Mouse (Mus musculus): ENCODE data around the gene Yipf2. TPM values are rescaled to one million over a fixed set of nuclear protein-coding genes. Genes with fewer than 3 reads are reported as not detected.

Yipf2 gene
- polyA plus RNA-seq, 1 experiment from 2014 or later = 16.9 TPM

- Histone ChIP-seq H3K9me3 (ENCODE audit: control insufficient read depth, low read length) (no peaks in the 10 kb centered on the region), H3K4me3 (ENCODE audit: low read depth, low read length) (no peak overlapping the region), H3K27me3 (ENCODE audit: control insufficient read depth, insufficient read depth, low read length) (no peaks in the 10 kb centered on the region), H3K36me3 (ENCODE audit: control insufficient read depth, insufficient read depth, low read length) (0 out of 2 replicates have a peak, but pooled peaks cover 3% of the 10 kb centered on the region), H3K9ac (ENCODE audit: low read depth, low read length) (no peak overlapping the region), H3K4me2 (replicated peaks; ENCODE audit: low read depth, low read length) (no peak overlapping the region), H3K4me1 (replicated peaks; ENCODE audit: control insufficient read depth, insufficient read depth, low read length) (no peaks in the 10 kb centered on the region), H3K27ac (ENCODE audit: low read depth, low read length) (no peak overlapping the region)
- DNase-seq (ENCODE audit: low spot score) (no peak), ATAC-seq (ENCODE audit: low FRiP score) (no peak)
- 87% methylated on average over 4 of the region's 4 CpGs for WGBS
Measured at GRCm38 (mm10) chr9:21558366-21558765, 34.3 kb downstream of the Yipf2 start.

DNA sequence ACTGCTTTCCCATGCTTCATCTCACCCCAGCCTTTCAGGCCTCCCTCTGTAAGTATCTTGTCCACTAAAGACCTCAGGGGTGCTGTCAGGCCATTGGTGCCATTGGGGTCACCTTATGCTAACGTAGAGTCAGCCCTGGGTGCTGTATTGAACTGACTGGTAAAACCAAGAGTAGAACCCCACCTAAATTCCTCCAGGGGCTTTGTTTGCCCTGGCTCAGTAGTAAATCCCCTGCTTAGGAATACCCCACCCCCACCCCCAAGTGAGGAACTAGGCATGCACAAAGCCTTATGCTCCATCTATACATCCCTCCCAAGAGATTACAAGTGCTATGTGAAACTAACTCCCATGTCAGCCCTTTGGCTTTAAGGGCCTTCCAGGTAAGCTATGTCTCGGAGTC lies 35.1 kb downstream of the Yipf2 start:
- H3K36me3 ChIP-seq (ENCODE audit: control insufficient read depth, insufficient read depth, low read length) = 0 out of 2 replicates have a peak, but pooled peaks cover 3% of the 10 kb centered on the region
- no peak overlapping the region for H3K27ac ChIP-seq (ENCODE audit: low read depth, low read length)
- H3K9ac ChIP-seq (ENCODE audit: low read depth, low read length) = no peak overlapping the region
- ATAC-seq (ENCODE audit: low FRiP score) (no peak), DNase-seq (ENCODE audit: low spot score) (no peak)
- no peaks in the 10 kb centered on the region for H3K9me3 ChIP-seq (ENCODE audit: control insufficient read depth, low read length)
- H3K4me3 ChIP-seq (ENCODE audit: low read depth, low read length) = no peak overlapping the region
- WGBS = 85% methylated on average over 2 of the region's 2 CpGs
- H3K27me3 ChIP-seq (ENCODE audit: control insufficient read depth, insufficient read depth, low read length) = no peaks in the 10 kb centered on the region
- no peaks in the 10 kb centered on the region for H3K4me1 ChIP-seq (replicated peaks; ENCODE audit: control insufficient read depth, insufficient read depth, low read length)
- no peak overlapping the region for H3K4me2 ChIP-seq (replicated peaks; ENCODE audit: low read depth, low read length)

DNA sequence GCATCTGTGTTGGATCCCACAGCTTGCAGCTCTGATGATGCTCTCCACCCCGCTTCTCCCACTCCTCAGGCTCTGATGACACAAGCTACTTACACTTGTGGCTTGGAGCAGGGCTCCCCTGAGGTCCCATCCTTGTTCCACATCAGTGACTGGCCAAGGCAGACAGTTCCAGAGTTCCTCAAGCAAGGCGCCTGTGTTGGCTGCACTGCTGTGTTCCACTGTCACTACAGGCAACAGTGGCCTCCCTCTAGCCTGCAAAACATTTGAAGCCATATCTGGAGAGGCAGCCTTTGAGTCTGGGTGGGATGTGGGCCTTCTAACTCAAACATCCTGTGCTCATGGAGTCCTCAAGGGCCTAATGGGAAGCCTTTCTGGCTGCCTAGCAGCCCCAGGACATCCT lies 35.6 kb downstream of the Yipf2 start:
- WGBS = 91% methylated on average over 2 of the region's 2 CpGs
- no peak overlapping the region for H3K9ac ChIP-seq (ENCODE audit: low read depth, low read length)

DNA sequence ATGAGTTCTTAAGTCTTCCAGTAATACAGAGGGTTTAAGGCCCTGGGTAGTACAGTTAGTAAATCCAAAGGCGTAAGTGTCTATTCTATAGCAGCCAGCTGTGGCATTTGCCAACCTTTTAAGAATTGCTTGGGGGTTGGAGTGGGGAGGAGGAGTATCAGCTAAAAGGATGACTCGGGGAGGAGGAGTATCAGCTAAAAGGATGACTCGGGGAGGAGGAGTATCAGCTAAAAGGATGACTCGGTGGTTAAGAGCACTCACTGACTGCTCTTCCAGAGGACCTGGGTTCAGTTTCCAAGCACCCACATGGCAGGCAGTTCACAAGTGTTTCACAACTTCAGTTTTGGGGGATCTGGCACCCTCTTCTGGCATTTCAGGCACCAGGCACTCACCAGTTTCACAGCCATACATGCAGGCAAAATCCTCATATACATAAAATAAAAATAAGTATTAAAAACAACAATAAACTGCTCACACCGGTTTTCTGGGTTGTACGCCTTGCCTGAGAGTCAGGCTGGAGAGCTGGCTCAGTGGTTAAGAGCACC lies 37.4 kb downstream of the Yipf2 start:
- Histone ChIP-seq H3K9me3 (ENCODE audit: control insufficient read depth, low read length) (no peaks in the 10 kb centered on the region), H3K27ac (ENCODE audit: low read depth, low read length) (no peak overlapping the region), H3K4me2 (replicated peaks; ENCODE audit: low read depth, low read length) (no peak overlapping the region), H3K27me3 (ENCODE audit: control insufficient read depth, insufficient read depth, low read length) (no peaks in the 10 kb centered on the region), H3K9ac (ENCODE audit: low read depth, low read length) (no peak overlapping the region), H3K4me3 (ENCODE audit: low read depth, low read length) (no peak overlapping the region), H3K4me1 (replicated peaks; ENCODE audit: control insufficient read depth, insufficient read depth, low read length) (no peaks in the 10 kb centered on the region), H3K36me3 (ENCODE audit: control insufficient read depth, insufficient read depth, low read length) (0 out of 2 replicates have a peak, but pooled peaks cover 3% of the 10 kb centered on the region)
- WGBS = 87% methylated on average over 6 of the region's 6 CpGs
- DNase-seq (ENCODE audit: low spot score) = no peak
- no peak for ATAC-seq (ENCODE audit: low FRiP score)

More for the DNA sequence above, 35.6 kb downstream of the Yipf2 start:
- no peaks in the 10 kb centered on the region for H3K27me3 ChIP-seq (ENCODE audit: control insufficient read depth, insufficient read depth, low read length)
- H3K36me3 ChIP-seq (ENCODE audit: control insufficient read depth, insufficient read depth, low read length) = 0 out of 2 replicates have a peak, but pooled peaks cover 3% of the 10 kb centered on the region
- H3K9me3 ChIP-seq (ENCODE audit: control insufficient read depth, low read length) = no peaks in the 10 kb centered on the region
- no peak overlapping the region for H3K4me2 ChIP-seq (replicated peaks; ENCODE audit: low read depth, low read length)
- ATAC-seq (ENCODE audit: low FRiP score) (no peak), DNase-seq (ENCODE audit: low spot score) (no peak)
- no peak overlapping the region for H3K4me3 ChIP-seq (ENCODE audit: low read depth, low read length)
- H3K27ac ChIP-seq (ENCODE audit: low read depth, low read length) = no peak overlapping the region
- H3K4me1 ChIP-seq (replicated peaks; ENCODE audit: control insufficient read depth, insufficient read depth, low read length) = no peaks in the 10 kb centered on the region

GRCm38 (mm10) chr9:21553607-21554273 lies 38.9 kb downstream of the Yipf2 start:
- ATAC-seq (ENCODE audit: low FRiP score) = no peak
- WGBS = 93% methylated on average over 6 of the region's 6 CpGs
- H3K9me3 ChIP-seq (ENCODE audit: control insufficient read depth, low read length) = no peaks in the 10 kb centered on the region
- DNase-seq (ENCODE audit: low spot score) = no peak
- no peak overlapping the region for H3K4me3 ChIP-seq (ENCODE audit: low read depth, low read length)
- H3K4me2 ChIP-seq (replicated peaks; ENCODE audit: low read depth, low read length) = no peak overlapping the region
- H3K27ac ChIP-seq (ENCODE audit: low read depth, low read length) = no peak overlapping the region
- H3K27me3 ChIP-seq (ENCODE audit: control insufficient read depth, insufficient read depth, low read length) = no peaks in the 10 kb centered on the region
- H3K36me3 ChIP-seq (ENCODE audit: control insufficient read depth, insufficient read depth, low read length) = 0 out of 2 replicates have a peak, but pooled peaks cover 5% of the 10 kb centered on the region
- H3K9ac ChIP-seq (ENCODE audit: low read depth, low read length) = no peak overlapping the region
- no peaks in the 10 kb centered on the region for H3K4me1 ChIP-seq (replicated peaks; ENCODE audit: control insufficient read depth, insufficient read depth, low read length)

DNA sequence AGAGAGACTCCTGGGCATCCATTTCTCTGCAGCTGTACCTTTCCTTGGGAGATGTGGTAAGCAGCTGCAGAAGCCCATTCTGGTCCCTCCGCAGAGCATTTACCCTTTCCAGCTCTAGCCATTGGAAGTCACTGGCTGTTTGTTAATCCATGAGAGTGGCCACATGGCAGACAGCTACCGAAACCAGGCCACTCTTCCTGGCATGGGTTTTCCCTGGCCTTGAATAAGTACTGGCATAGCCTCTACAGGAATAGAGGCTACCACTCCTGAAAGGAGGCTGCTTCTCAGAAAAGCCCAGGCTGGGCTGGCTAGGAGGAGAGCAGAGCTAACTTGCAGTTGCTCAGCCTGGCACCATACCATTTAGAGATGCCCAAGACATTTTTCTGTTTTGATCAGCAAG lies 41.6 kb downstream of the Yipf2 start:
- DNase-seq (ENCODE audit: low spot score) (no peak), ATAC-seq (ENCODE audit: low FRiP score) (no peak)
- WGBS = 95% methylated on average over 2 of the region's 2 CpGs
- H3K27ac ChIP-seq (ENCODE audit: low read depth, low read length) = no peak overlapping the region
- H3K36me3 ChIP-seq (ENCODE audit: control insufficient read depth, insufficient read depth, low read length) = 0 out of 2 replicates have a peak, but pooled peaks cover 3% of the 10 kb centered on the region
- no peaks in the 10 kb centered on the region for H3K9me3 ChIP-seq (ENCODE audit: control insufficient read depth, low read length)
- peaks cover 4% of the 10 kb centered on the region; the same call in 1 of the 2 replicates for H3K4me1 ChIP-seq (replicated peaks; ENCODE audit: control insufficient read depth, insufficient read depth, low read length)
- no peaks in the 10 kb centered on the region for H3K27me3 ChIP-seq (ENCODE audit: control insufficient read depth, insufficient read depth, low read length)
- H3K9ac ChIP-seq (ENCODE audit: low read depth, low read length) = no peak overlapping the region
- no peak overlapping the region for H3K4me2 ChIP-seq (replicated peaks; ENCODE audit: low read depth, low read length)
- H3K4me3 ChIP-seq (ENCODE audit: low read depth, low read length) = no peak overlapping the region

GRCm38 (mm10) chr9:21547075-21547941 lies 45.3 kb downstream of the Yipf2 start:
- Histone ChIP-seq H3K9ac (ENCODE audit: low read depth, low read length) (peak overlapping the region; percentile 97), H3K4me3 (ENCODE audit: low read depth, low read length) (peak overlapping the region; percentile 71), H3K4me1 (replicated peaks; ENCODE audit: control insufficient read depth, insufficient read depth, low read length) (peaks cover 7% of the 10 kb centered on the region; the same call in 1 of the 2 replicates), H3K9me3 (ENCODE audit: control insufficient read depth, low read length) (no peaks in the 10 kb centered on the region), H3K27me3 (ENCODE audit: control insufficient read depth, insufficient read depth, low read length) (no peaks in the 10 kb centered on the region), H3K27ac (ENCODE audit: low read depth, low read length) (peak overlapping the region; percentile 99), H3K4me2 (replicated peaks; ENCODE audit: low read depth, low read length) (peak overlapping the region; percentile 74), H3K36me3 (ENCODE audit: control insufficient read depth, insufficient read depth, low read length) (0 out of 2 replicates have a peak, but pooled peaks cover 2% of the 10 kb centered on the region)
- WGBS = under 1% methylated on average over 57 of the region's 66 CpGs
- peak; percentile 67 for DNase-seq (ENCODE audit: low spot score)
- peak; percentile 37 for ATAC-seq (ENCODE audit: low FRiP score)

DNA sequence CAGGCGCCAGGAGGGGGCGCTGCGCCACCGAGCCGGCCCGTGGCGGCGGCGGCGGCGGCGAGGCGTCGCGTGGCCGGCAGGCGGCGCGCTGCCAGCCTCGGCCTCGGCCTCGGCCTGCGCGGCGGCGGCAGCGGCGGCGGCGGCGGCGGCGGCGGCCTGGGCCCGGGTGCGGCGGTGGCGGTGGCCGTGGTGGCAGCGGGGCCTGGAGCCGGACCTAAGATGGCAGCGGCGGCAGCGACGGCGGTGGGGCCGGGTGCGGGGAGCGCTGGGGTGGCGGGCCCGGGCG lies 45.9 kb downstream of the Yipf2 start, which contains the start of gene Carm1:
Gene Carm1, plus strand, starts transcription at position 106 of the 286 bp plus-strand sequence.
- 0% methylated on average over 20 of the region's 52 CpGs for WGBS
- peak; percentile 33 for ATAC-seq (ENCODE audit: low FRiP score)

More for the DNA sequence above, 45.9 kb downstream of the Yipf2 start, which contains the start of gene Carm1:
- H3K27me3 ChIP-seq (ENCODE audit: control insufficient read depth, insufficient read depth, low read length) = no peaks in the 10 kb centered on the region
- H3K4me1 ChIP-seq (replicated peaks; ENCODE audit: control insufficient read depth, insufficient read depth, low read length) = peaks cover 7% of the 10 kb centered on the region; the same call in 1 of the 2 replicates
- H3K9ac ChIP-seq (ENCODE audit: low read depth, low read length) = peak within 1 kb of the TSS; percentile 97
- H3K36me3 ChIP-seq (ENCODE audit: control insufficient read depth, insufficient read depth, low read length) = 0 out of 2 replicates have a peak, but pooled peaks cover 2% of the 10 kb centered on the region
- H3K27ac ChIP-seq (ENCODE audit: low read depth, low read length) = peak within 1 kb of the TSS; percentile 99
- DNase-seq (ENCODE audit: low spot score) = no peak
- peak within 1 kb of the TSS; percentile 71 for H3K4me3 ChIP-seq (ENCODE audit: low read depth, low read length)
- no peaks in the 10 kb centered on the region for H3K9me3 ChIP-seq (ENCODE audit: control insufficient read depth, low read length)
- peak within 1 kb of the TSS; percentile 81 for H3K4me2 ChIP-seq (replicated peaks; ENCODE audit: low read depth, low read length)

All from hindbrain, embryonic 11.5 days (tissue).